Mouse (Mus musculus) telencephalon, adult 2 months (tissue): ENCODE data around the gene Mycl.

Source experiments
- DNase-seq: peaks from one replicate; pipeline ENCODE4 v3.0.0-alpha.2; 2011; ENCODE audit warnings: low read depth, low spot score

Gene Mycl

DNA sequence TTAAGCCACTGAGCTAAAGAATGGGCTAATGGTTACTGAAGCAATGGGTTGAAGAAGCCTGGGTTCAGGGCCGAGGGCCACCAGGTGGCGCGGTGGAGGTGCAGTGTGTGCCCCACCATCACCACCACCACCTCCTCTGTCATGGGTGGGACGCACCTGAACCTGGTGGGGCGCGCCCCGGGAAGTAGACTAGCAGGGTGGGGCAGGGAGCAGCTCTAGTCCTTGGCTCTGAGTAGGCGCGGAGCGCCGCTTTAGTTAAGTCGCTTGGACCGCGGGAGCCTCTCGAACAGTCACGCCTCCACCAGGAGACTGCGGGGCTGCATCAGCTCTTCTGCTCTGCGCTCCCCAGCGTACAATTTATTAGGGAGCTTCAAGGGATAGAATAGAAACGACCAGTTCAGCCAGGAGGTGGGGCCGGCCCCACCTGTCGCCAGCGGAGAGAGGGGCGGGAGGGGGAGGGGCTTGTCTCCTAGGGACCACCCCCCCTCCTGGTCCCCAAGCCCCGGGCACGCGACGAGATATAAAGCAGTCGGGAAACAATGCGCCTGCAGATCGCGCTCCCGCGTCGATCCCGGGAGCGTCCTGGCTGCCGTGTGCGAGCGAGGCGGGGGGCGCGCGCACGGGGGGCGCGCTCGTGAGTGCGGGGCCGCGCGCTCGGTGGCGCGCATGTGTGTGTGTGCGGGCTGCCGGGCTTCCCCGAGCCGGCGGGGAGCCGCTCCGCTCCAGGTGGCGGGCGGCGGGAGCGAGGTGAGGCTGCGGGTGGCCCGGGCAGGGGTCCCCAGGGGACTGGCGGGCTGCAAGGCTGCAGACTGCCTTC lies at the start of gene Mycl:
TSS of gene Mycl (plus strand) at position 249 of the 817 bp plus-strand sequence.
- DNase-seq, result peak; percentile 51

DNA sequence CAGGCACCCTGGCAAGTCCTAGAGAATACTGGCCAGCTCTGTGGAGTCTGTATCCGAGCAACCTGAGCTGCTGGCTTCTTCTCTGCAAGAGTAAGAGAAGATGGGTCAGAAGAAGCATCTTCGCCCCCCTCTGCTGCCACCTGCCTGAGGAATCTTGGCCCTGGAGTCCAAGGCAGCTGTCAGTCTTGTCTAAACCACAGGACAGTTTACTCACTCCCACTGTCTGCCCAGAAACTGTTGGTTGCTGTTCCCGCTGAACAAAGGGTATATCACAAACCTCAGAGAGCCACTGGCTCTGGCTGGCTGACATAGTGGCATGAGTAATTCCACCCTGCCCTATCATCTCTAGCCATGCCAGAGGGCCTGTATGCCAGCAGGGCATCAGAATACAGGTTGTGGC lies 48.2 kb upstream of the Mycl start:
- no peak for DNase-seq

DNA sequence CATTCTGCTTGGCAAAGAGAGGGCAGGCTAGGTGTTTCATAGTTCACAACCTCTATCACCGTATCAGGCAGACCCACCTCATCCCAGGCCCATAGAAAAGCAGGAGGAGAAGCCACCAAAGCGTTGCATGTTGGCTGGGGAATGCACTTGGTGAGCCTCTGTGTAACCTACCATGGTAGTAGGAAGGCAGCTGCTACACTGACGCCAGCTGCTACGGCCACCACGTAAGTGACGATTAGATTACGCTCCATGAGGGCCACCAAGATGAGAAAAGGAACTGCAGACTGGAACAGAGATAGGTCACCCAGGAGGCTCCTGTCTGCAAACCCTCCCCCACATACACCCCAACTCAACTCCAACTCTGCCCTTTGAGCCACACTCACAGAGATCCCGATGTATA lies 46.4 kb upstream of the Mycl start:
- no peak for DNase-seq

DNA sequence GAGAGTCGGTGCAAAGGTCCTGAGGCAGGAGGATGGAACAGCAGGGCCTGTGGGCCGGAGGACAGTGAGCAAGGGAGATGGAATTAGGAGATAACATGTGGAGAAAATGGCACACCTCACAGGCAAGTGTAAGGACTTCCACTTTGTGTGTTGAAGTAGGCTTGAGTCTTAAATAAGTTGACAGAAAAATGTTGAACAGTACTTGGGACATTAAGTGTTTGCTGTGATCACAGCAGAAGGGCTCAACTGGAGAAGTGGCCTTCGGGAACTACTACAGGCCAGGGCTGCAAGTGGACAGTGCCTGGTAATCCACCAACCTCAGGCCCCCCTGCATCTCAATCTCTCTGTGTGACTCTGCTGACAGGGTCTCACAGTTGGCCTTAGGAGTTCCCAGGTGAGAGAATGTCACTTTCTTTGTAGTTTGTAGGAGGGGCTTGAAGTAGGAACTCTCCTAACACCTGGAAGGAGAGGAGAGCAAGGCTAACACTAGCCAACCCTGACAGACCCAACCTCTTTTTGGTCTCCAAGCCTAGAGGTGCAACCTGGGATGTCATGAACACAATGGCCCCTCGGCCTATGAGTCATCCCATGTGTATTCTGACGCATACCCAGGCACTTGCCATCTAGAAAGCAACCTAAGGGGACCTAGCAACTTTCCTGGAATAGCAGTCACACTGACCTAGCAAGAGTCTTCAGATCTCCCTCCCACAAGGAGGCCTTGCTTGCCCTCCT lies 40.6 kb upstream of the Mycl start:
- DNase-seq, result no peak

DNA sequence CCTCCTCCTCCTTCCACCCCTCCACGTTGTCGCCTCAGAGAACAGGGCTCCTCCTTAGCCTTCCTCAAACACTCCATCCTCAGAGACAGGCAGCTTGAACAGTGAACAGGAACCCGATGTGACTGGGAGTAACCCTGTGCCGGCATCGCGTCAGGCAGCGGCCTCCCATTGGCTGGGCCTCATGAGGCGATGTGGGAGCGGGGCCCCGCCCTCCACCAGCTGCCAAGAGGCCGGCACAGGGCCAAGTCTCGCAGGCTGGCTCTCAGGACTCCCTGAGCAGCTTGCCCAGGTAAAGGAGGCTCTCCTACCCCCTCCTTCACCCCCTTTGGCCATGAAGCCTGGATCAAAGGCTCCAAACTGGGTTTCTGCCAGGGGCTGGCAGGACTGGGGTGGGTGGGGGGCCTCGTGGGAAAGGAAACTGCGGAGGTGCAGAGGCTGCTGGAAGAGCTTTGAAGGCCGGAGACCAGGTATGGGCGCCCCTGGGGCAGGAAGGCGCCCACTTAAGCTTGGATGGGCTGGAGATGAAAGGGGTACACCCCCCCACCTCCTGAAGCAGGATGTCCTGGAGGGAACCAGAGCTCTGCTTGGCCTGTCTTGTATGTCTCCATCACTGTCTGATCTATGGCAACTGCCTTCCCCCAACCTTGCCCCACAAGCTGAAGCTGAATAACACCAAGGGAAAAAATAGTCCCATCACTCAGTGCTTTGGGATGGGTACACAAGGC lies 39.9 kb upstream of the Mycl start:
- DNase-seq, result peak; percentile 65

DNA sequence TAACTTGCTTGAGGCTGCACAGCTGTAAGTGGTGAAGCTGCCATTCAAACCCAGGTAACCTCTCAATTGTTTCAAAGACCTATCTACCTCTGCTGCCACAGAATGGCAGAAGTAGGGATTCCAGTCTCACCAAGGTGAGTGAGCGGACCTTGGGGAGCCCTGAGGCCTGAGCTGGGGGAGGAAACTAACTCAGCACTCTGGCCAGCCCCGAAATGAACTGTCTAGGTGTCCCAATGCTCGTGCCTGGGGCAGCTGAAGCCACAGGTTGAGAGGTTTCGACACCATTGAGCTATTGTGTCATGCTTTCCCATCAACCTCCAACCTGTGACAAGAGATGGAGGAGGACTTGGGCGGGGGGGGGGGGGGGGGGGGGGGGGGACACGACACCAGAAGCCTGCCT lies 39.2 kb upstream of the Mycl start:
- DNase-seq, result no peak

DNA sequence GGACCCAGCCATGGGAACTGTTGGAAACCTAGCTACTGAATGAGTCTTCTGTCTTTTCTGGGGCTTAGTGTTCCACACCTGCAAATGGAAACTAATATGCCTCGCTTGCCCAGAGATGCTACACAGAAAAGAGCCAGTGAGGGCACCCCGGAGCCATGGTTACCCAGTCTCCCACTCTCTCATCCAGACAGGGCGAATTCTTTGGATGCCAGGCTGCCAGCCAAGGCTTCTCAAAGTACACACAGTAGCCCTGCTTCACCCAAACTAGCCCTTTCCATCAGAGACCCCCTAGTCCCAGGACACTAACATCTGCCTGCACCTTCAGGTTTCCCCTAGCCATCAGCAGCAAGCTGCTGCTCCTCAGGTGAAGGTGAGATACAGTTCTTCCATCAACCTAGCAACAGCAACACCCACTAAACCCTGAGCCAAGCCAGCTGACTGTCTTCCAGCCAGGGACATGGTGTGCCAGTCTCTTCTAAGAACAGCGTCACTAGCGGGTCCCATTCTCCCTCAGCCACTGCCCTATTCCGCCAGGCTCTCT lies 36.9 kb upstream of the Mycl start:
- DNase-seq, result no peak

DNA sequence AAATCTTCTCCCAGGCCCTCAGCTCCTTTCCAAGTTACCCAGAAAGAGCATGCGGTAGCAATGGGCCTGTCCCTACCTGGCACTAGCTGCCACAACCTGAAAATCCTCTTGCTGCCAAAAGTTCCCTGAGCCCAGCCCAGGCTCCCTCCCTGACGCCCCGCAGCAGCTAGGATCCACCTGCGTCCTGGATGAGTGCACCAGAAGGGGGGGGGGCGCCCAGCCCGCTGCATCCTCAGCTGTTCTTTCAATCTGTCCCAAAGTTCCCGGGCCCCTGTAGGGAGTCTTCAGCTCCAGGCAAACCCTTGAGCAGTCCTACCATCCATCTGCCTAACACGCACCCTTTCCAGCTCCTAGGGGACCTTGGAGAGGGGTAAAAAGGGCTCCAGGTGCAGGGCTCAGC lies 35.6 kb upstream of the Mycl start:
- DNase-seq, result no peak

DNA sequence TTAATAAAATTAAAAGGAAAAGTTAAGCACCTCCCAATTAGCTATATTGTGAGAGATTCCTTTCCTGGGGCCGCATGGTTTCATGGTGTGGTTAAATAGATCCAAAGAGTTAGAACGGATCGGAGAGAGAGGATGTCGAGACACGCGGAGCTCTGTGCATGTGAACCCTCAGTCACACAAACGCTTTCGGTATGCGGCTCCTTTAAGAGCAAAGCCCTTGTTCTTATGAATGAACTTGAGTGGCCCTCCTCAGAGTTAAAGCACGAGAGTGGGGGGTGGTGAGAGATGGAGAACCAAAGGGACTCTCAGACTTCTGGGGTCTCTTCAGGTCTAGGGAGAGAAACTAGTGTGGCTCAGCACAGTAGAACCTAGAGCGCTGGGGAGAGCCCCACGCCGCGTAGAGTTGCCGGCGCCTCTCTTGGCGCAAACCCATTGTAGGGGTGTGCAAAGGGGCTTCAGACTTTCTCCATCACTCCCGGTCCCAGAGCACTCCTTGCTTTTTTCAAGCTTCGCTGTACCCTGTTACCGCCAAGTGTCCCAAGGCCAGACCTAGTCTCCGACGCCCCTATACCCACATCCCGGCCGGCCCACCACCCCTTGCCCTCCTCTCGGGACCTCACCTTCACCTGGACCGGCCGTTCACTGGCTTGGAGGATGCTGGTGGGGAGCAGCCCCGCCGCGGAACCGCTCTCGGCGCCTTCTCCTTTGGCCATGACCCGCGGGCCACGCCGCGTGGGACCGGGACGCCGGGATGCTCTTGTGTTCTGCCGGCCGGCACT lies 34.9 kb upstream of the Mycl start:
- DNase-seq, result no peak

DNA sequence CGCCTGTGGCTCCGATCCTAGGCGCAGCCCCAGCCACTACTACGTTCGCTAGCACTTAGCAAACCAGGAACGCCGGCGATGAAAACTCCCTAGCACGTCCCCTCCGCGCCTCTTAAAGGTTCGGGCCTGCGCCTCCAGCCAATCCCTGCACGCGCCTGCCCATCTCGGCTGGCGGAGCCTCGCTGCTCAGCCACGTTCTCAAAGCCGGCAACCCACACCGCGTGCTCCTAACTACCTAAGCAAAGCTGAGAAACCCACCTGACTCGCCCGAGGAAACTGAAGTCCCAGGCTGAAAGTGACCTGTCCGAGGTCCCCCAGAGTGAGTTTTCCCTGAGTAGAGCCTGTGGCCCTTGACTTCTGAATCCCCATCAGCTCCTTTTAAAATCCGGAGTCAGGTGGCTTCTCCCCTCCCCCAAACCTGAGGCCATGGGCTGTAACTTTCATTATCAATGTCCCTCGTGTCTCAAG lies 34.3 kb upstream of the Mycl start, which contains the start of gene Mfsd2a:
TSS of gene Mfsd2a (minus strand) at position 89 of the 468 bp plus-strand sequence.
- DNase-seq, result no peak

DNA sequence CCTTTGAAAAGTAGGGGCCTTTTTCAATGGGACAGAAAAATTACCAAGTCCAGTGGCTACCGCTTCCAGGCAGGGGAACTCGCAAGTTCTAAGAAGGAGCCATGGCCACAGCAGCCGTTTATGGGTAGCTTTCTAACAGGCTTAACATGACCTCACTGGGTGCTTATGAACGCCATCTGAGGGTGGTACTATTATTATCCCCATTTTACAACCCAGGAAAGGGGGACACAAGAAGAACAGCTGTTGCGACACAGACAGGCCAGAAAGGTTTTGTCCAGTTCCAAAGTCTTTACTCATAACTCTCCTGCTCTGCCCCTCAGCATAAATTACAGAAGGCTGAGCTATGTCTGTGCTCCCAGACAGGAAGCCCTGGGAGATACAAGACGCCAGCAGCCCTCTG lies 33.9 kb upstream of the Mycl start:
- DNase-seq, result no peak

DNA sequence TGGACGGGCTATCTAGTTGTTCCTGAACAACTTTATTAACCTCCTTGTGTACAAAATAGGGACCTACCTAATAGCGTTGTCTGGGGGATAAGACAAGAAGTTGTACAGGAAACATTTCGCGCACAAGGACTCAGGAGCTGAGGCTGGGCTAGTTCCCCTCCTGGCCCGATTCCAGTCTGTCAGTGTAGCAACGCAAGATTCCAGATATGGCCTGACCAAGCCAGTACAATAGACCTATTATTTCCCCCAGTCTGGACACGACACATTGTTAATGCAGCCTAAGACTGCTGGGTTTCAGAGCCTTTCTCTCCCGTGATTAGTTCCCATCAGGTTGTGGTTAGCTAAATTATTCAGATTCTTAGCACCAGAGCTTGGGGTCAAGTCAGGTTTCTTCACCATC lies 32.7 kb upstream of the Mycl start:
- DNase-seq, result no peak

DNA sequence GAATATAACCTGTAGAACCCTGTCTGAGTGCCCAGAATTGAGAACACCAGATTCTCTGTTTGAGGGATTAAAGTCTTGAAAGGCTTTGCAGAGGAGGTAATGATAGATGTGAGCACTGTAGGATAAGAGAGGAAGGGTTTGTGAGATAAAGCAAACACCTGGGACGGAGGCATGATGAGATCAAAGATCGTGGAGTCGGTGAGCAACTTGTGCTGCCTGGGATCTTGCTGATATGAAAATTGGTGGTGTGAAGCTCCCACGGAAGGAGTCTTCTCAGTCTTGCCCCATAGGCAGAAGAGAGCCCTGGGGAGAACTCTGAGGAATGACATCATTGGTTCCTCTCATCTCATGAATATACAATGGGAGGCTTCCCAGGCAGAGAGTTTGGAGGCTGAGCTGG lies 27.3 kb upstream of the Mycl start:
- DNase-seq, result no peak

DNA sequence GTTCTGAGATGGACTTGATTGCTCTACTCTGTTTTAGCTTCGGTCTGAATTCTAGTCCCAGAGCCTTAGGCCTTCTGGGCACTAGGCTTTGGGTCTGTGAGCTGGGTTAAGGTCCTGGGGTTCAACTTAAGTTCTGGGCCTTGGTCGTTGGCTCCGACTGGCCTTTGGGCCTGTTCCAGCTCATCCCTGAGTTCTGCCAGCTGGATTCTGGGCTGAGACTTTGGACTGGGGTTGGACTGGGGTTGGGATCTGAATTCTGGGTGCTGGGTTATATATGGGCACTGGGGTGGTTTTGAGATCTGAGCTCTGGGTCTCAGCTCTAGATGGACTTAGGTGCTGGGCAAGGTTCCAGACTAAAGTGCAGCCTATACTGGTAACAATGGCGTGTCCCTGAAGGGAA lies 24.3 kb upstream of the Mycl start:
- no peak for DNase-seq

DNA sequence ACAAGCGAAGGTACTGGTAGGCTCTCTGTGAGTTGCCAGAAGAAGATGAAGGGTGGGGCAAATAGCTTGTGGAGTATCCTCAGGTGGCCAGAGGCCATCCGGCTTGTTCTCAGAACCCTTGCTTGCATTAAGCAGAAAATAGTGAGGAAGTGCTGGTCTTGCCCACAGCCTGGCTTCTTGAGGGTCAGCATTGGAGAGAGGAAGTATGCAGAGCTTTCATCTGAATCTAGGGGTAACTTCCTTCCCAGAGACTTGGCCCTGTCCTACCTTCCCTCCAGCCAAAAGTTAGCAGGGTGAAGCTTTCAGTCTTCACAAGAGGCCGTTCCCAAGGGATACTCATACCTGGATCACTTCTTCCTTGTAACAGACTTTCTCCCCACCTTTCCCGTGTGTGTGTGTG lies 23.8 kb upstream of the Mycl start:
- no peak for DNase-seq

DNA sequence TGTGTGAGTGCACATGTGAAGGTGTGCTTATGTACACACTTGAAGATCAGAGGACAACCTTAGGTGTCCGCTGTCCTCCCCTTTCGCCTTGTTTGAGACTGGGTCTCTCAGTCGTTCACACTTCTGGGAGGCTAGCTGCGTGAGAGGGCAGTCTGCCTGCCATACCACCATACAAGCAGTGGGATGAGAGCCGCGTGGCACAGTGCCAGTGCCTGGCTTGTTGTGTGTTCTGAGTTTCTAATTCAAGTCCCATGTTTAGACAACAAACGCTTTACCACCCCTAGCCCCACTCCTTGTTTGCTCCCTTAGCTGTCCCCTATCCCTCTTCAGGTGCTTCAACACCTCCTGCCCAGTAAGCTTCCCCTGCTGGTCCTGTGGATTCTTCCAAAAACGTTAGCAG lies 23.4 kb upstream of the Mycl start:
- no peak for DNase-seq

DNA sequence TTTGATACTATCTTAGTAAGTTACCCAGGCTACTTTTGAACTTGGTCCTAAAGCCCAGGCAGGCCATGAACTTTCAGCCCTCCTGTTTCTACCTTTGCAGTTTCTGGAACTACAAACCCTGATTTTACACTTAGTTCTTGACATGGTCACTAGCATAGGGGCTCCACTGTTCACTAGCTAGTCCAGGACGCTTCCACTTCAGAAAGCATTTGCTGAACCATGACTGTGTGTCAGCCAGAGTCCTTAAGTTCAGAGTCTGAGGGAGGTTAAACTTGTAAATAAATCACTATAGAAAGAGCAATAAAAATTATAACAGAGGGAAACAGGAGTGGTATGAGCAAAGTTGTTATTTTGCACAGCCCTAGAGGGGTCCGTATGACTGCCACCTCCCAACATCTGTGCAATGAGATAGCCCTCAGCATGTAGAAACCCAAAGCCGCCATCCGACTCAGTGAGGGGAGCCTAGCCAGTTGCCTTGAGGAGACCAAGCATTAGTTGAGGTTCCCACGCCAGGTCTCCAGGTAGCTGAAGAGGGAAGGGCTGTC lies 20.4 kb upstream of the Mycl start:
- DNase-seq, result no peak

DNA sequence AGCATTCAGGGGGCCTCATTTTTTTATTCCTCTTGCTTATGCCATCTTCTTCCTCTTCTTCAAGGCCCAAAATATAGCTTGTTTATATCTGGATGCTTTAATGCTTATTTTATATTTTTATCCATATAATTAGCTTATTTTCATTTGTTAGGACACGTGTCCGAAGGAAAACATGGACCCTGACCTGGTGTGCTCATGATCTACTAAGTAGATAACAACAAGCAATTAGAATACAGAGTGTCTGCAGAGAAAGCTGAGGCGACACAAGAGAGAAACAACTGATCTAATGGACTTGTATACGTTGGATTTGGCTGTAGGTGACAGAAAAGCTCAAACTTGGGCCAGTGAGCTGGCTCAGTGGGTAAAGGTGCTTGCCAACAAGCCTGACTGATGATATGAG lies 18.6 kb upstream of the Mycl start:
- DNase-seq, result no peak

DNA sequence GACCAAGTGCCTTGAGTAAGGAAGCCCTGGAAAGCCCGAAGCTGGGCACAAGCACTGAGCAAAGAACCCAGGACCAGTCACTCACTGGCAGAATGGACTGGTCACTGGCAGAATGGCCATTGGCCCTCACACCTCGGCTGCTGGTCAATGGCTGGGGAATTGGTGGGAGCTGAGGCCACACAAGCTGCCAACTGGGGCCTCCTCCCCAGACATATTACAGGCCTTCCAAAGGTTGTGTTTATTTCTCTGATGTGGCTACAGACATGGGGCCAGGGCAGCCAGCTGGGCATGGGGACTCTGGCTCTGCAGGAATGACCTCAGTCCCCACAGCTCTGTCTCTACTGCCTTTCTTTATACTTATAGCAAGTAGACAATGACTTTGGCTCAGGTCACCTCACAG lies 16.6 kb upstream of the Mycl start:
- DNase-seq, result no peak

DNA sequence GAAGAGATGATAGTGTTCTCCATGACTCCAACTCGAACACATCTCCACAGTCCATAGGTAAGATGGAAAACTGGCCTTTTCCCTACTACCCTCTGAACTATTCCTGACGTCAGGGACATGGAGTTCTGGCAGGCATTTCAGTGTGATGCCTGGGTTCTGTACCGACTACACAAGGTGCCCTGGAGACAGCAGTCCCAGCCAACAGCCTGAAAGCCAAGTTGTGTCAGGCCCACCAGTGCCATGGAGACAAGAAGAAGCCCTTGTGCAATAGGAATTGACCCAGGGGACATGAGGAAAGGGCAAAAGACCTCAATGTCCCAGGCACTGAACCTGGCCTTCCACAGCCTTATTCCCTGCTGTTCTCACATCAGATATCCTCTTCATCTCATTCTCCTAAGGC lies 15.6 kb upstream of the Mycl start:
- no peak for DNase-seq

DNA sequence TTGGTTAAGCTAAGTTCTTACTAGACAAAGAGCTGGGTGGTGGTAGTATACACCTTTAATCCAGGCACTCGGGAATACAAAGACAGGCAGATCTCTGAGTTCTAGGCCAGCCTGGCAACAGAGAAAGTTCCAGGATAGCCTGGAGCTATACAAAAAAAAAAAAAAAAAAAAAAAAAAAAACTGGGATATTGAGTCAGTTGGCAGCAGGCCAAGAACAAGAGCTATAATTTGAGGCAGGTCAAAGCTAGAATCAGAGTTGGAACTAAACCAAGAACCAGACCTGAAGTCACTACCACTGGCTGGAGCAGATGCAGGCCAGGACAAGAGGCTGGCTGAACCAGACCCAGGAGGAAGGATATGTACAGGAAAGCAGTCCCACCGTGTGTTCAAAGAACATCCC lies 14.8 kb upstream of the Mycl start:
- no peak for DNase-seq
